Mouse (Mus musculus) MEL-GATA-1-ER (cell line): ENCODE measurements around the gene Abr.

ENCODE experiments used
- DNase-seq: peaks from one replicate; pipeline ENCODE4 v3.0.0-alpha.2; 2012; ENCODE audit warnings: low read depth; ENCODE audit errors: extremely low read depth

The Abr gene

DNA sequence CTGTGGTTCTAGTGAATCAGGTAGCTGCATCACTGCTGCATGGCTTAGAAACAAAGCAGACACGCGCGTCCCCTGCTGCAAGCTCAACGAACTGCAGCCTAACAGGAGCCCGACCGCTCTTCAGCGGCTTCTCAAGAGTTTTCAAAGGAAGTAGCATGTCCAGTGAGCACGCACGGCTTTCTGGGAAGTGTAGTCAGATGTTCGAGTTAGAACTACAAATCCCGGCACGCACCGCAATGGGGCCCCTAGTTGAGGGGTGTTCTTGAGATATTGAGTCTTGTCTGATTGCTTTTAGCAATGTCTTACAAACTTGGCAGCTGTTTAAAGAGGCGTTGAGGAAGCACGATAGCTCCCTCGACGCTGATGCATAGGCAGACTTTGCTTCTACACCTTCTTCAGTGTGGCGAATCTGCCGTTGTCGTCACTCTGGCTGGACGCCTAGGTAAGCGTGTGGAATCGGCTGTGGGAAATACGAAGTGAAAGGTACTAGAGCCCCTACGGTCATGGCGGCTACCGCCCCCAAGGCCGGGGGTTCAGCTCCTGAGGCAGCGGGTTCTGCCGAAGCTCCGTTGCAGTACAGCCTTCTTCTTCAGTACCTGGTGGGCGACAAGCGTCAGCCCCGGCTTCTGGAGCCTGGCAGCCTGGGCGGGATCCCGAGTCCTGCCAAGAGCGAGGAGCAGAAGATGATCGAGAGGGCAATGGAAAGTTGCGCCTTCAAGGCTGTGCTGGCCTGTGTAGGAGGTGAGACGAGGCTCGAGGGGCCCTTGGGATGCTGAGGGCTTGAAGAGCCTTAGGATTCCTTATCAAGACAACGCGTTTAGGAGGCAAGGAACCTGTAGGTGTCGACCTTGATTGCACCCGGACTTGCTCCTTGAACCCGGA is 215.2 kb downstream of the Abr start, which contains the start of gene Timm22:
Timm22 (plus strand) TSS at position 251 of the 882 bp plus-strand sequence.
- peak; percentile 99 for DNase-seq

DNA sequence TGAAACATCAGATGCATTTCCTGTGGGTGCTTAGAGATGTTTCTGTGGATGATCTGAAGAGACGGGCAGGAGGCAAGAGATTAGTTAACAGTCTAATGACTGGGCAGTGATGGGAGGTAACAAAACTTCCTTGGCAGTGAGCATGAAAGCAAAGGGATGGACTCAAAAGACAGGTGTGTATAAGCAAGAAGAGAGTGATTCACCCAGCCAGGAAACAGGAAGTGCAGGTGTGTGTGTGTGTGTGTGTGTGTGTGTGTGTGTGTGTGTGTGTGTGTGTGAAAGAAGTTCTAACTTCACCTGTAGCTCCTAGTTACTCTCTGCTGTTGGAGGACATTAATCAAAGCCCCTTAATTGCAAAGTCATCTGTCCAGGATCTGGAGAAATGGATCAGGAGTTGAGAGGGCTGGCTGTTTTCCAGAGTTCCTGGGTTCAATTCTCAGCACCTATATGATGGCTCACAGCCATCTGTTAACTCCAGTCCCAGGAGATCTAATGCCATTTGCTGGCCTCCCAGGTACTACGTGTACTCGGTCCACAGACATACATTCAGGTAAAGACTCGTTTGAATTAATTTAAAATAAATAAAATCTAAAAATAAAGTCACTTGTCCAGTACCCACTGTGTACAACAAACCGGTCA is 216.4 kb downstream of the Abr start:
- no peak for DNase-seq

DNA sequence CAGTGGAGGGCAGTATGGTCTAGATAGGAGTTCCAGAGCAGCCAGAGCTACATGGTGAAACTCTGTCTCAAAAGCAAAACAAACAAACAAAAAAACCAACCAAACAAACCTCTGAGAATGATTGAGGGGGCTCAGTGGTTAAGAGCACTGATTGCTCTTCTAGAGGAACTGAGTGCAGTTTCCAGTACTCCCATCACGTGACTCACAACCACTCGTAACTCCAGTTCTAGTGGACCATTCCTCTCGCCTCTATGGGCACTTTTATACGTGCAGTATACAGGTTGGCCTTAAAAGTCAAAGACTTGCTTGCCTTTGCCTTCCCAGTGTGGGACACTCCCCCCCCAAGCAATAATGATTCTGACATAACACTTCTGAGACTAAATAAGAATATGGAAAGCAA is 217.0 kb downstream of the Abr start:
- no peak for DNase-seq

DNA sequence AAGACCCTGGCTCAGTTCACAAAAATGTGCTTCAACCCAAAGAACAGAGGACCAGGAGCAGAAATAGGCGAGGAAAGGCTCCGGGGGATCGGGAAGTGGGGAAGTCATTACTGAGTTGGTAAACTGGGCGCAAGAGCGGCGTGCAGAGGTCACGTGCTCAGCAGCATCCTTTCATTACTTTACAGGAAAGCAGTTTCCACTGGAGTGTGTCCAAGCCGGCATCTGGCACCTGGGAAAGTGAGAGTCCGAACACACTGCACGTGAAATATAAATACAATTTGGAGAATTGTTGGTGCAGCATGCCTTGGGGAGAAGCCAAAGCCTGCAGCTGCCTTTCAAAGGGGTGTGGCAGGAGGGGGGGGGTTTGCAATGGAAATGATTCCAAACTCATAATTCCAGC is 220.7 kb downstream of the Abr start:
- DNase-seq, result no peak

DNA sequence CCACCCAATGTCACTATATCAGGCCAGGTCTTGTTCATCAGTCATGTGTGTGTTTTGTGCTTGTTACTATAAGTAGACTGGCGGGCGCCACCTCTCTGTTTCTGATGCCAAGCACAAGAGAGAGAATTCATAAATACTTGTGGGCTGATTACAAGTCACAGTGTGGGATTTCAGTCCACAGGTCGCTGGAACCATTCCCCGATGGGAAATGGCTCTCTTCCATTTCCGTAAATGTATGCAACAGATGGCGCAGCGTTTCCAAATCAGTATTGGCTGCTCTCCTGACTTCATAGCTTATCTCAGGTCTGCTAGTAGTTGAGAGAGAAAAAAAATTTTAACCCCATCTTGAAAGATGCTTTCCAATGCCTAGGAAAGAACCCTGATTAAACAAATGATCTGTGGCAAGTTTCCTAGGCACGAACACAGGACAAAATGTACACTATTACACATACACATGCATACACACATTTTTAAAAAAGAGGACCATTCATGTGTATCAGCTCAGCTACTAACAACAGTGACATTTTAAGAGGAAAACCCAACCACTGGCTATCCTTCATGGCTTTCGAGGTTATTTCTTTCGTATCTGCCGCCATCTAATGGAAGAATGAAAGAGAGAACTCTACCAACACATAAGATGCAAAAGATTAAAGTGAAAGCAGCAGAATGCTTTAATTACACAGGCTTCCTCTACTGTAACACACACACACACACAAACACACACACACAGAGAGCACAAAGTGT is 222.4 kb downstream of the Abr start:
- DNase-seq, result peak; percentile 49

DNA sequence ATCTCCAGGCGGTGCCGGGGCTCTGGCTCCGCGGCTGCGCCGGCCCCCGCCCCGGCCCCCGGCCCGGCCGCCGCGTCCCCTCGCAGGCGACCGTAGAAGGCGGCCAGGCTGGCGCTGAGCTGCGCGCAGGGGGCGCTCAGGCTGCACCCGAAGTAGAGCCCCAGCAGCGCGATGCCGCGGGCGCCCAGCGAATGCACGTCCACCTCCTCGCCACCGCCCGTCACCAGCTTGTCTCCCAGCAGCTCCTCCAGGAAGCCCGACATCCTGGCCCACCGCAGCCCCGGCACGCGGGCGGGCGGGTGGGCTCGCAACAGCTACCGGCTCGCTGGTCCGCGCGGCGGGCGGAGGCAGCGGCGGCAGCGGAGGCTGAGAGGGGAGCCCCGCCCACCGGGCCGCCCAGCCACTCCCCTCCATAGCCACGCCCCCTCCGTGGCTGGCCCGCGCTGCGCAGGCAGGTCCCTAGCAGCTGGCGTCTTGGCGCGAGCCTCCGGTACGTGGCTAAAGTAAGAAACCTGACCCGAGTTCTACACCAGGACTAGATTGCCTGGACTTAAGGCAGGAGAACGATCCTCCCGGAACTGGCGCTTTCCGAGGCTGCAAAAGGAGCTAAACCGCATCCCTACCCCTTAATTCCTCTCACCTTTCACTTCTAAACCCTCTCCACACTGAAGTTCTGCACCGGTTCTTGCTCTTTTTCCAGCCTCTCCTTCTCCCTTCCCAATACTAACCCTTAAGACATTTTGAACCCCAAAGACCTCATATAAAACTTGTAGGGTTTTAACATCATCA is 223.1 kb downstream of the Abr start, which contains the start of gene Nxn:
Nxn (minus strand) TSS at position 343 of the 789 bp plus-strand sequence.
- peak; percentile 33 for DNase-seq

DNA sequence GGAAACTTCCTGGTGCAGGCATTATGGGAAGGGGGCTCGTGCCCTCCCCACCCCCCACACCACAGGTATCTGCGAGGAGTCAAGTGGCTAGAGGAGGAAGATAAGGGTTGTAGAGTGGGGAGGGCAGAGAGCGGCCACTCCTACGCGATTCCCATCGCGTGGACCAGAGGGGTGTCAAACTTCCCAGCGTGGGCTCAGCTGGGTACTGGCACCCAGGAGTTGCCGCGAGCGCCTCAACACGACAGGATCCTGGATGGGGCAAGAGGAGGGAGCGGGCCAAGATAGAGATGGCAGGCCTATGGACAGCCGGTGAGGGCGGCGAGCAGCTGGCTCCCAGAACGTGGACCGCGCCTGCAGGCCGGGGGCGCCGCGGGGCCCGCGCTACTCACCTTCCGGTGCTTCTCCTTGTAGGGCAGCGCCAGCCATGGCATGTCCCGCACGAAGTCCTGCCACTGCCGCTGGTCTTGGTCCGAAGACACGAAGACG is 223.8 kb downstream of the Abr start:
- DNase-seq, result no peak

DNA sequence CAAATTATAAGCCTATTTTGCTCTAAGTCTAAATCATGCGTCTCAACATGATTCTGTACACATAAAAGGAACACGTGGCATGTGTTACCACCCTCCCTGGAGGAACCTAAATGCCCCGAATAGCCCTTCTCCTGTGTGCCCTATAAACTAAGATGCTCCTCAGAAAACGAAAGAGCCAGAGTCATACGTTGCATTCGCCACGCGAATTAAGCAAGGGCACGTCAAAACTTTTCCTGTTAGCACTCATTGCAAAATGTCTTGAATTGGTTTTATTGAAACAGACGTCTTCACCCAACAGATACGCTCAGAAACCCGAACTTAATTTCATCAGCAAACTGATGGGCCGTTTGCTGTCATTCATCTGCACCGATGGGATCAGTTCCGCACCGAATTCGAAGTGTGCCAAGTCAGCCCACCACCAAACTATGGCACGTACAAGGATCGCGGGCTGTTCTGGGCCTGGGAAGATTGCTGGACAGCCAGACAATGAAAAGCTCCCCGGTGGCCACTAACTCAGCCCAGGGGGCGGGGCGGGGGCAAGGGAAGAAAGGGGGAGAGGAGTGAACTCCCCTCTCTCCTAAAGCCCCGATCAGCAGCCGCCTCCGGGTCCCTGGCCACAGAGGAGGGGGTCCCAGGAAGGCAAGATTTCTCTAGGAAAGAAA is 224.3 kb downstream of the Abr start:
- no peak for DNase-seq

DNA sequence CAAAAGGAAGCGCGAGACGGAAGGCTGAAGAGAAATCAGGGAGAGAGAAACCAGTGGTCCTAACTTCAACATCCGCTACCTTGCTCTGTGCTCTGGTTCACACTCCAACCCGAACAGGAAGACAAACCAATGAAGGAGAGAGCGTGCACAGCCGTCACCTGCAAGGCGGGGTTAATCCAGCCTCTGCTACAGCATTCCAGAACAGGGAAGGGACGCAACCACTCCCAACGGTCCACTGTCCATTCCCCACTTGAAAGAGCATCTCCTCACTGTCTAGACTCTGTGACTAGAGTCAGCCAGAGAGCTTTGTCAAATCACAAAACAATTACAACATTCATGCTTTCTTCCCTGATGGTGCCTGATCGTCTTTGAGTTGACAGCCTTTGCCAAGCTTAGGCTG is 229.1 kb downstream of the Abr start:
- no peak for DNase-seq

DNA sequence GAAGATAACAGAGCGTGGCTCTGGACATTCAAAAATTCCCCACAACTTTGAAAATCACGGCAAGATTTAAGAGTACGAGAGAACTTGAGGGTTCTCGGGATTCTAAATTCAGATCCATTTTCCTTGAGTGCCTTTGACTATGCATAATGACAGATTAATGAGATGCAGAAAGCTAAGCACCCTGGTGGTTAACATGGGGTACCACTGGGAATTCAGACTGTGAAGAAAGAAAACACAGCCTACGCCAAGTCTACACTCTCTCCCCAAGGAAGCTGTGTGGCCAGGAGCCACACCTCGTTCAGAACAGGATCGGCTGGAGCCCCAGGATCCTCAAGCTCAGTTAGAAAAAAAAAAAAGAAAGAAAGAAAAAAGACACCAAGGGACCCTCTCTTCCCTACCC is 229.6 kb downstream of the Abr start:
- DNase-seq, result no peak

DNA sequence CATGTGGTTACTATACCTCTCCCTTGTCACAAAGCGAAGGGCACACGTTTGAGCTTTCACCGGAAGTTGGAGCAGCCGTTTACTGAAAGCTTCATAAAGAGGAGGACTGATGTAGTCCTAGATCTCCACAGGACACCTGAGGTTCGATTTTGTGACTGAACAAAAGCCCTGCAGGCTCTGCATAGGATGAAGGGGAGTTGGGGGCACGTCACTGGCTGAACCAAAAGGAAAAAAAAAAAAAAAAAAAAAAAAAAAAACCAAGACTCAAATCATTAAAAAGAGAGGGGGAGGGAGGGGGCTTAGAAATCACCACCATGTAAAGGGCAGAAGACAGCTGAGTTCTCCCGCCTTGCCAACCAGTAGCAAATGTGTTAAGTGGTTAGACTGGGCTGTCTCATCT is 233.4 kb downstream of the Abr start:
- no peak for DNase-seq

DNA sequence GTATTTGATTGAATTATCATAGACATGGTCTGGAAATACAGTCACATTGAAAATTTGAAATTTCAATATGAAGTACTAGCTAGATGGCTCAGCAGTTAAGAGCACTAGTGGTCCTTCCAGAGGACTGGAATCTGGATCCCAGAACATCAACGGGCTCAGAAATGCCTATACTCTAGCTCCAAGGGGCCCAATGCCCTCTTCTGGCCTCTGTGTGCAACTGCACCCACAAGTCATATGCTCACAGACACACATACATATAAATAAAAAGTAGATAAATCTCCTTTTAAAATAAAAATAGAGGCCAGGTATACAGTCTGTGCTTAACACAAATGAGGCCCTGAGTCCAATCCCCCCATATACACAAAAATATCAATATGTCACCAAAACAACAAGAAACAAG is 235.0 kb downstream of the Abr start:
- no peak for DNase-seq

DNA sequence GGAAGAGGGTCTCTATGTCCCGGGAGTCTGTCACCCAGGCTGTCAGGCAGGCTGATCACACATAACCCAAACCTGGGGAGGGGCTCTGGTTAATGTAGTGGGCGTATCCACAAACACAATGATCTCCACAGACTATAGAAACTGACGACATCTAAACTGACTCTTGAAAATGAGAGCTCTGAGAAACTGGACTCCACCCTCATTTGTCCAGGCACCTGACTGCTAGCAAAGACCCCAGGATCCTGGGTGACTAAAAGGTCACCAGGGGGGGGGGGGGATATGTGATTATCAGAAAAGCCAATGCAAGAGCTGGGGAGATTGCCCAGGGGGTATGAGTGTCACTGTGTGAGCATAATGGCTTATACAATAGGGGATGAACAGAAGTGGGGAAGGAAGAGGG is 236.4 kb downstream of the Abr start:
- DNase-seq, result no peak

DNA sequence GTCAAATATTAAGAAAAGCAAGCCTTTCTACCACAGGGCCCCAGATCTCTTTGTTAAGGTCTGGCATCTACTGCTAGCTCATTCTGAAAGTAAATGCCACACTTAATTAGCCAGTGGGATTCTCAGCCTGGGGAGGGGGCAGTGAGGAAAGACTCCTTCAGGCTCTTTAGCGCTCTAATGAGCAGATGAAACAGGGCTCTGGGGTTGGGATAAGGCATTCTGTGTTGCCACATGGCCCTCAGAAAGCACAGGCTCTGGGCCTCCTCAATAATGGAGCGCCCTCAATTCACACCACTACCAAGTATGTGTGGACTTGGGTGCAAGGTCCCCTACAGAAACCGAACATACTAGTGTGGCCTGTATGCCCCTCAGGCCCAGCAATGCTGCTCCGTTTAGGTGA is 237.1 kb downstream of the Abr start:
- DNase-seq, result no peak

DNA sequence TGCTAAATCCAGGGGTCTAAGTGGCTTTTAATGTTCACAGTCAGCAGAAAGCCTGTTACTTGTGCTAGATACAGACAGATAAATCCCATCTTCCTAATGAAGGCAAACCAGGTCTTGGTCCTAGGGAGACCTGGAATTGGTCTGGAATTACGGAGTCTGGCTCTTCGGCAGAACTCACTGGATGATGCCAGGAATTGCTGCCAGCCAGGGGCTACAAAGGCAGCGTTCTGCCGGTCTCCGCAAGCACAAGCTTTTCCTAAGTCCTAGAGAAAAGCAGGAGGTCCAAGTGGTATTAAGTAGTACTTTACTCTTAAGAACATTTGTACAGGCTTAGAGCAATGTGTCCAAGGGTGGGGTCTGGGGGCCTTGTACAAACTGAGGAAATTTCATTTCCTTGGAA is 237.8 kb downstream of the Abr start:
- DNase-seq, result no peak

DNA sequence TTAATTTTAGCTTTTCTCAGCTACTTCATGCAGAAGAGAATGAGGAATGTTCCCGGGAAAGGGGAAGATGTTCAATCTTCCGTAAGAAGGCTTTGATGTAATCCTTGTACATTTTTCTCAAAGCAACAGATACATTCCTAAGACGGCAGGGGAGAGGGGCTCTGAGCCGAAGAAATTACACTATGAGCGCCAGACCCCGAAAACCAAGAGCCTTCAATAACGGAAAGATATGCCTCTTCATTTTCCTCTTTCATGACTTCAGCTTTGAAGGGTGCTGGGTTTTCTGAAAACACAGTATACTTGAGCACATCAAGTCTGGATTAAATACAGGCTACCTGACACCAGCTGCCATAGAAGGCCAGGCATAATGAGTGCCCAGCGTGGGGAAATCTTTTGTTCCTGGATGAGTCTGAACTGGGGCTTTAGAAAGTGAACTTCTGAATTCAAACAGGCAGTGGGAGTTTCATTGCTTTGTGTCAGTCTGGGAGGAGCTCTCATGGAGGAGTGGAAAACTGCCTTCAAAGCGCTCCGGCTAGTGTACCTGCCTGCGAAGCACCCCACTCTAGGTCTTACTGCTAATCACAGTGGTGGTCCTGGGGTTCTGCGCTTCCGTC is 239.3 kb downstream of the Abr start:
- no peak for DNase-seq

DNA sequence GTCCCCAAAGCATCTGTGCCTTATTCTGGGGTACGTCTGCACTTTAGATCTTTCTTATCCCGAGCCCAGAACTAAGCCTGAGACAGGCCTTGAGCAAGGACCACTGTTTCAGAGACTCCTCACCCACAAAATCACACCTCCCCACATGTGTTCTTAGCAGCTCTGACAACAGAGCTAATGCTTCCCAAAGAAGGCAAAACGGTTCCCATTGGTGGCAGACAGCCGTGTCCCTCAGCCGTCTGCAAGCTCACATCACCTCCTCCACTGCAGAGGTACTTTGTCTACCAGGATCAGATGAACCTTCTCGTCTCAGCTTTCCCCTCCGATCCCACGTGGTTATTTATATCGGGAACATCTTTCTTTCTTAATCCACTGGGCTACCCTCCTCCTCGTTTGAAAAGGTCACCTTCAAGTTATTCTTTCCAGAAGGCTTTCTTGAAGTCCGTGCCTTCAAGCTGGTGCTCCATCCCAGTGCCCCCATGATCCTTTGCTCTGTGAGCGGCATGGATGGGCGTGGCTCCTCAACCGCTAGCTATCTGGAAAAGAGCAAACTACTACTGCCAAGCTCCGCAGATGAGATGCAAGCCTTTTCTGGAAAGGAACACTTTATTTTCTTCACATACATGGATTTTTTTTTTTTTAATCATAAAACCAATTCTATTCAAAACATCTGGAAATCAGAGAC is 240.8 kb downstream of the Abr start:
- no peak for DNase-seq

DNA sequence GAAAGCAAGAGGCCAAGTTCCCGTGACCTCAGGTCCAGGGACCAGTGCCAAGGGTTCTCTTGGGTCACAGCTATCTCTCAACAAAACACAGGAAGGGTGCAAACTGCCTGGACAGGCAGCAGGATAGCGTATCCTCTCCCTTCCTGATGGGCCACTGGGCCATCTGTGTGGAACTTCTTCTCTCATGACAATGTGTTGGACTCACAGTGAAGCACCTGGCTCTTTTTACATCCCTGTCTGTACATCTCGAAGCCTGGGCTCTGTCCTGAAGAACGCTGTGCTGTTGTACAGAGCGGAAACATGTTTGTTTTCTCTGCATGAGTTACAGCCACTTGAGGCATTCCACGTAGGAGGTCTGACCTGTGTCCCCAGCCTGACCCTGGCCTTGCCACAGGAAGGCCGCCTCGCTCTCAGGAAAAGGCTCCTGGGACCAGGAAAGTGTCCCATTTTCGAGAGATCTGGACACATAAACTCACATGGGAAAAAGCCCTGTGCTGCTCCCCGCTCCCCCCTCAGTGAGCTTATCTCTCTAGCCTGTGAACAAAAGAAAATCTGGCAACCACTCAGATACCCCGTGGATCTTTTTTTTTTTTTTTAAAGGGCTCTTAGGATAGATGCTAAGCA is 242.1 kb downstream of the Abr start:
- DNase-seq, result no peak

DNA sequence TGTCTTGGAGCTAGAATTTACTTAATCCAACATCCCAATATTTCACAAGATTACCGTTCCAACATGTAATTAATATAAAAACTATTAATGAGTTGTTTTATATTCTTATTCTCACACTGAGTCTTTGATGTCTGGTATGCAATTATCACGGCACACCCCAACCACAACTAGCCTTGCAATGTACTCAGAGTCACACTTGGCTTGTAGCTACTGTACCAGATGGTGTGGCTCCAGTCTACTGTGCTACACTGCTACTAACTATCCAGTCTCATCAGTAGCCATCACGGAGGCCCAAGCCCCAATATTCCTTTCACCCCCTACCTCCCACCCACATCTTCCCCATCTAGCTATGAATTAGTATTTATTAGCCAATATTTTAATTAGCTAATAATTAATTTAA is 245.7 kb downstream of the Abr start:
- no peak for DNase-seq
